Comparison of ENCODE assay signal across 24 mouse cellular contexts in the genomic region with DNA sequence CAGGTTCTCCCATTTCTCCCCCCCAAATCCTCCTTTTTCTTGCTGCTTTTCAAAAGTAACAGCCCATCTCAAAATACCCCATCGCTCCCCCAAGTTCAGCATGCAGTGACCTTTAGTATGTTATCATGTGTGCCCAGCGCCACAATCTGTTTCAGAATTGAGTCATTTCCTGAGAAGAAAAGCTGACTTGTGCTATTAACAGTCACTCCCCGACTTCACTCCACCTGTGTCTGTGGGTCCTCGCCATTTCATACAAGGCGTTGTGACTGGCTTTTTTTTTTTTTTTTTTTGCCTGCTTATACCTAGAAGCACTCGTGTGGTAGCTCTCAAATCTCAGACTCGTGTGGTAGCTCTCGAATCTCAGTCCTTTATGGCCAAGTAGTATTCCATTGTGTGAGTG. TPM values are rescaled to one million over a fixed set of nuclear protein-coding genes. Genes with fewer than 3 reads are reported as not detected.
"Had no signal": no experiment of that assay in that cellular context is flagged by ENCODE, and none has a peak within 500 bp of the region (broad histone marks: within the 10 kb centered on the region; RNA-seq: fewer than 3 reads in every experiment).

No protein-coding gene starts in this region.

- ATAC-seq: lung, postnatal 0 days had no signal

- H3K4me2 ChIP-seq: limb, embryonic 13.5 days; liver, embryonic 15.5 days had no signal

- H3K4me3 ChIP-seq: limb, embryonic 13.5 days; liver, embryonic 15.5 days; midbrain, embryonic 10.5 days; myocyte had no signal

- H3K9me3 ChIP-seq: limb, embryonic 13.5 days; liver, embryonic 15.5 days; midbrain, embryonic 10.5 days had no signal

- DNase-seq: kidney, adult 9 months; kidney, postnatal 36 days; layer of hippocampus, adult 9-11 months; layer of hippocampus, postnatal 36 days; lung, adult 2 months; lung, postnatal 36 days; right cerebral cortex, postnatal 25 days; thymus, adult 18-20 months; thymus, postnatal 14 days had no signal

- H3K36me3 ChIP-seq: limb, embryonic 13.5 days; liver, embryonic 15.5 days; midbrain, embryonic 10.5 days had no signal

- H3K9ac ChIP-seq: limb, embryonic 13.5 days; liver, embryonic 15.5 days had no signal

- H3K27ac ChIP-seq: kidney, postnatal 0 days; limb, embryonic 13.5 days; liver, embryonic 15.5 days; midbrain, embryonic 10.5 days; stomach, postnatal 0 days had no signal

- H3K27me3 ChIP-seq: limb, embryonic 13.5 days; liver, embryonic 15.5 days had no signal

RNA-seq across cellular contexts. Expression of a gene that starts 0.9 kb away (rescaled TPM):
- total RNA-seq: layer of hippocampus, adult 18-20 months; layer of hippocampus, postnatal 36 days; left cerebral cortex, adult 8-10 months; left cerebral cortex, postnatal 25 days; liver, adult 2 months; megakaryocyte, adult 5-6 weeks had no signal
- polyA plus RNA-seq: kidney, postnatal 0 days; limb, embryonic 13.5 days; liver, adult 2 months; liver, embryonic 15.5 days; lung, adult 2 months; lung, postnatal 0 days; midbrain, embryonic 10.5 days; midbrain, embryonic 14.5 days; myocyte; neural tube, embryonic 11.5 days; small intestine, adult 2 months; stomach, postnatal 0 days had no signal

RNA-seq across cellular contexts. Expression of a gene that starts 14.1 kb away (rescaled TPM):
- total RNA-seq: liver, adult 2 months had no signal
- polyA plus RNA-seq: kidney, postnatal 0 days; liver, embryonic 15.5 days; neural tube, embryonic 11.5 days had no signal
